Mouse (Mus musculus): Measurements from ENCODE around the gene Tas2r120.
A peak's percentile ranks its signal among the peaks of the same experiment; 100 is the strongest.
"Not testable (repeated sequence)": the region's sequence is repeated elsewhere in the genome, so short reads cannot be mapped to it uniquely, and the experiment has no call there.

Gene Tas2r120

DNA sequence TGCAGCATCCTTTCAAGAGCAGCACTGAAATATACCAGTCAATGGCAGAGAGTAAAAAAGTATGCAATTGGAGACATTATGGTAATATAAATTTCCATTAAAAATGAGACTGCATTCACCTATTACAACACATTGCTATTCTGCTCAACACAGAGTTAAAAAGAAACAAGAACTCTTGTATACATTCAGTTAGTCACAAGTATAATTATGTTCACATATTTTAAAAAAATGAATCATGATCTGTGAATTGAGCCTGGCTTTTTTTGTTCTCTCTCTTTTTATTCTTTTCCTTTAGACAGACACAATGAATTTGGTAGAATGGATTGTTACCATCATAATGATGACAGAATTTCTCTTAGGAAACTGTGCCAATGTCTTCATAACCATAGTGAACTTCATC is at the start of gene Tas2r120:
Gene Tas2r120, plus strand, starts transcription at position 301 of the 400 bp plus-strand sequence.
- no peak for DNase-seq (ENCODE audit: low read depth, low spot score)

DNA sequence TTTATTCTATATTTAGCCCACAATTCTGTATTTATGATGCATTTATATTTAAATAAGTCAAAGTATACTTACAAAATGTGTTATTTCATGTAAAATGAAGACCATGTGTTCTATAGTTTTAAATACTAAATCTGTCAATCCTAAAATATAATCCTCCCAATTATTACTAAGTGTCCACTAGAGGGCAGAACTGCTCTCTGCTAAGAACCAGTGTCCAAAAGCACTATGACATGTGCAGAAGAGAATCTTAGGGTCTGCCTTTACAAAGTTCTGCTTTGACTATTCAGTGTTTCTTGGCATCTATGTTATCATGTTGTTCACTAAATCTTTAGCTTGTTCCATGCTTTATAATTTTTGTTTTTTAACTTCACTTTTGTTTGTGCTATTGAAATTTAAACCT is 7.4 kb upstream of the Tas2r120 start:
- DNase-seq (ENCODE audit: low read depth, low spot score), result peak; percentile 42

DNA sequence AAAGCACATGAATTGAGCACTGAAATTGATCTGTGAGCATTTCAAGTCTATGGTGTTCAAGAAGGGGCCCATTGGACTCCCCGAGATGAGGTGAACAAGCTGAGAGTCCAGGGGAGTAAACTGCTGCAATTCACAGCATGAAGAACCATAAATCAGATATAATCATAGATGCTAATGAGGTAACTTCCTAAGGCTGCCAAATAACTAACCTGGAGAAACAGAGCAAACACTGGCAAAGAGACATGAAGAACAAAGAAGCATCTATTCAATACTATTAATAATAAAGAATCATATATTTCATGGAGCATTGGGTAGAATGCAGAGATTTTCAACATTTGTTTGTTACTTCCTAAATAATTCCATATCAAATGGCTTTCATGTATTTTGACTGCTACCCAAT is 5.3 kb upstream of the Tas2r120 start, which contains the start of gene A630073D07Rik:
Gene A630073D07Rik, minus strand, starts transcription at position 101 of the 400 bp plus-strand sequence.
- DNase-seq (ENCODE audit: low read depth, low spot score), result no peak

DNA sequence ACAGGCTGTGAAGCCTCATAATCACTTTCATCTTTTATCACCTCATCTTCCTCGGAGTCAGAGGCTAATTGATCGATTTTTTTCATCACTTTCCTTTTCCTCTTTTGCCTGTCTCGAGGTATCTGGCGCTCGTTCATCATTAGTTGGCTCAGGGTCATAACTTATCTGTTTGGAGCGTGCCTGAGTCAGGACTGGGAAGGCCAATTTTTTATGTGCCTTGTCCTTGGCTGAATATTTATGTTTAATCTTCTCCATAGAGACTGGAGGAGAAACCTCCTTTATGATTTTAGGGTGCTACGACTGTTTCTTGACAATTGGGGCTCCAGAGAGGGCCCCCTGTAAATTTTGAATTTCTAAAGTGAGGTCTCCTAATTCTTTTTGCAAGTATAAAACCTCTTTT is 34.8 kb downstream of the Tas2r120 start:
- DNase-seq (ENCODE audit: low read depth, low spot score), result not testable (repeated sequence)

DNA sequence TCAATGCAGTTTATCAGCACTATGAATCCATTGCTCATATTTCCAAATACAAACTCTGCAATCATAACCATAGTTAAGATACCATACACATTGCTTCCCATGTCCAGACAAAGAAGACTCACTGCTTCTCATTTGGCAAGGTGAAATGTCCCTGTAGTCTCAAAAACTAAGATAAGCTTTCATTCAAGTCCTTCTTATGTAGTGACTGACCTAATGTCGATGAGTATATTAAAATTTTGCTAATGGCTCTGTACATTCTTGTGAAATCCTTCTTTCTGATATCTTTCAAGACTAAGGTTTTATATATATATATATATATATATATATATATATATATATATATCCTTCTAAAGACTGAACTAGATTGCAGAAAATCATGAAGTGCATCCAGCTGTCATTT is 44.2 kb downstream of the Tas2r120 start, which contains the start of gene Tas2r121:
Gene Tas2r121, minus strand, starts transcription at position 101 of the 400 bp plus-strand sequence.
- DNase-seq (ENCODE audit: low read depth, low spot score), result no peak

All from ES-CJ7 (cell line).